Mouse (Mus musculus) kidney, adult 10 weeks (tissue): ENCODE data around the gene Olfr828. TPM values are rescaled to one million over a fixed set of nuclear protein-coding genes. Genes with fewer than 3 reads are reported as not detected.

Experiments used
- polyA plus RNA-seq: library from polyadenylated mRNA; stranded (reverse); fragments of 350-450 nt; fragmentation: Illumina TruSeq; extraction: RNeasy Lipid Tissue Mini Kit (QIAGEN cat#74804); gene quantifications from one replicate; pipeline ENCODE4 v1.2.3, GENCODE M21; 2014; ENCODE audit warnings: low read depth, low replicate concordance

Gene Olfr828
- not detected for polyA plus RNA-seq

DNA sequence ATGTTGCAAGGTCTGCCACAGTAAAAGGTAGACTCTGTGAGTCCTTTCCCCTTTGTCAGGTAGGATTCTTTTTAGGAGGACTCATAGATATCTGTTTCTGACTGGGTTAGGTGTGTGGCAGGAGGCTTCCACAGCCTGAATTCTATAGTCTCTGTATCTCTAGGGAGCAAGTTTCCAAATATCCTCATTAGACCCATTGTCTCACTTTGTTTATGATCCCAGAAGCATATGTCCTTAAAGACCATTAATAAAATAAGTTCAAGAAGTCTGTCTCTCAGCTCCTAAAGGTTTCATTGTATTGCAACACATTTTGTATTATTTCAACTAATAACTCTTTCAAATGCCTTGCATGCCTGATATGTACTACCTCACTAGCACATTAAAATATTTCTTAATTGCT lies at the start of gene Olfr828:
Gene Olfr828 (minus strand): TSS at position 101 of the 400 bp plus-strand sequence.

DNA sequence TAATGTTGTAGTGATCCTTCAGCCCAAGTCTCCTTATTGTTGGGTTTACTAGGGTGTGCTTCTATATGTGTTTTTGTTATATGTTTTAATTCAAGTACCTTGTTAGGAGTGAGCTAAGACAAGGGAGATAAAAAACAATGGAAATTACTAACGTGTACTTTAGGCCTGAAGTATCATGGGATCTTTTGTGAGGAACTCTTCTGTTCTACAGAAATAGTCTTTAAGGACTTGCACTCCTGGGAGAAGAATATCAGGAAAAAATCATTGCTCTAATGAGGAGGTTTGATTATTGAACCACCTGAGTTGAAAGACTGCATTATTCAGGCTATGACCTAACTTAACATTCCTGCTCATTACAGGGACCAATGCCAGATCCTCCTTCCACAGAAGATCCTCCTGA lies 35.3 kb upstream of the Olfr828 start, which contains the start of gene Olfr829:
Gene Olfr829 (plus strand): TSS at position 301 of the 400 bp plus-strand sequence.

Other genes with a start within 250 kb of the Olfr828 start
- gene Muc16, start 145.0 kb downstream of the Olfr828 start, polyA plus RNA-seq = not detected
- gene Olfr24, start 55.5 kb downstream of the Olfr828 start, polyA plus RNA-seq = not detected
- gene Olfr829, start 35.4 kb upstream of the Olfr828 start, polyA plus RNA-seq = not detected
- gene Olfr830, start 55.2 kb upstream of the Olfr828 start, polyA plus RNA-seq = not detected
- not detected for gene Olfr832, start 117.6 kb upstream of the Olfr828 start, polyA plus RNA-seq
- not detected for gene Olfr834, start 168.5 kb upstream of the Olfr828 start, polyA plus RNA-seq
- gene Olfr835, start 213.2 kb upstream of the Olfr828 start, polyA plus RNA-seq = not detected